ENCODE assay signal across 20 mouse cellular contexts in genomic region chr6:28369966-28370683, GRCm38 (mm10). TPM values are rescaled to one million over a fixed set of nuclear protein-coding genes. Genes with fewer than 3 reads are reported as not detected.
"Had no signal": no experiment of that assay in that cellular context is flagged by ENCODE, and none has a peak within 500 bp of the region (broad histone marks: within the 10 kb centered on the region; RNA-seq: fewer than 3 reads in every experiment).

No protein-coding gene starts in this region.

- DNase-seq: kidney, adult 9 months; kidney, postnatal 10 days; layer of hippocampus, postnatal 36 days; lung, embryonic 14.5 days; lung, postnatal 10 days; right cerebral cortex, postnatal 4 days; spleen, adult 18-20 months; thymus, adult 2 months; thymus, postnatal 25 days had no signal

- H3K4me1 ChIP-seq: limb, embryonic 15.5 days; liver, embryonic 12.5 days; midbrain, embryonic 15.5 days; stomach, embryonic 15.5 days had no signal

- H3K9me3 ChIP-seq: limb, embryonic 15.5 days; liver, embryonic 12.5 days; midbrain, embryonic 15.5 days; stomach, embryonic 15.5 days had no signal

- H3K36me3 ChIP-seq: limb, embryonic 15.5 days; liver, embryonic 12.5 days; midbrain, embryonic 15.5 days; stomach, embryonic 15.5 days had no signal

- H3K4me2 ChIP-seq: limb, embryonic 15.5 days; liver, embryonic 12.5 days; lung, embryonic 14.5 days; midbrain, embryonic 15.5 days; stomach, embryonic 15.5 days had no signal

- H3K9ac ChIP-seq: limb, embryonic 15.5 days; liver, embryonic 12.5 days; lung, embryonic 14.5 days; midbrain, embryonic 15.5 days; stomach, embryonic 15.5 days had no signal

- H3K27me3 ChIP-seq: limb, embryonic 15.5 days; liver, embryonic 12.5 days; midbrain, embryonic 15.5 days; stomach, embryonic 15.5 days had no signal

- H3K4me3 ChIP-seq: limb, embryonic 15.5 days; liver, embryonic 12.5 days; midbrain, embryonic 15.5 days; stomach, embryonic 15.5 days had no signal

- ATAC-seq: intestine, postnatal 0 days; liver, embryonic 12.5 days; midbrain, embryonic 15.5 days had no signal

- H3K27ac ChIP-seq: limb, embryonic 15.5 days; liver, embryonic 12.5 days; macrophage; midbrain, embryonic 15.5 days; stomach, embryonic 15.5 days had no signal

RNA-seq across cellular contexts. Expression of gene Fscn3, which starts 57.5 kb away (rescaled TPM):
- total RNA-seq: left cerebral cortex, adult 8-10 months; left cerebral cortex, postnatal 25 days had no signal
- polyA plus RNA-seq: intestine, postnatal 0 days; limb, embryonic 11.5 days; limb, embryonic 15.5 days; lung, embryonic 14.5 days; macrophage; midbrain, embryonic 15.5 days; neural tube, embryonic 14.5 days; stomach, embryonic 15.5 days; urinary bladder, adult 2 months had no signal
